Mouse (Mus musculus) heart, postnatal 0 days (tissue): ENCODE data around the gene Slc6a21.

ENCODE experiments used
- CTCF ChIP-seq: IDR thresholded peaks from 2 replicates; pipeline ENCODE4 v1.5.1; 2016; ENCODE audit warnings: antibody characterized with exemption, control low read depth, low read depth
- EP300 ChIP-seq: IDR thresholded peaks from 2 replicates; pipeline ENCODE4 v1.6.1; 2016; ENCODE audit warnings: antibody characterized with exemption, low read depth

DNA sequence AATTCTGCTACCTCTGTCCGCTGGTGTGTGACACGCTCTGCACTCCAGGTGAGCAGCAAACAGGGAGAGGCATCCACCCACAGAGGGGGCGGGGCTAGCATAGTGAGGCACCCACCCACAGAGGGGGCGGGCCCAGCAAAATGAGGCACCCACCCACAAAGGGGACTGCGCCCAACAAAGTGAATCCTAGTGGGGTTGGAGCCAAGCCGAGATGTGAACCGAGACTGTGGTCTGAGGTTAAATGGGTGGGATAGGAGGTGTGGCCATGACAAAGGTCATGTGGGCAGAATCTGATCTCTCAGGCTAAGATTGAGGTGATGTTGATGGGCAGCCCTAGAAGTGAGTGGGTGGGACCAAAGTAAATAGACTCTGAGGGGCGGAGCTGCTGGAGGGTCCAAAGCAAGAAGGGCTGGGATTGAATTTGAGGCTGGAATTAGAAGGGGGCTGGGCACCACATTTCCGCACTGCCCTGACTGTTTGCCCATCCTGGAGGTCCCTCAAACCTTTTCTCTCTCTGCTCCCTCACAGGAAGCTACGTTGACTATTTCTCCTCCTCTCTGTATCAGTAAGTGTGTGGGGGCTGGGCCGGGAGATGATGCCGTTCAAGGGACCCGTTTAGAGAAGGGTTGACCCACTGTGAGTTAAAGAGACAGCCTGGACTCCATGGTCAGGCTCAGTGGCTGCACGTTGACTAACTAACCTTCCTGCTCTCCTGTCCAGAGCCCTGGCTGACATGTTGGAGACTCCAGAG, 61.0 kb downstream of the Slc6a21 start:
- TF ChIP-seq CTCF, result no peak
- no peak for TF ChIP-seq EP300
